Mouse (Mus musculus) thymus, adult 18-20 months (tissue): Measurements from ENCODE around the gene Trim7.
"Not testable (repeated sequence)": the region's sequence is repeated elsewhere in the genome, so short reads cannot be mapped to it uniquely, and the experiment has no call there.

Source experiments
- DNase-seq, 2 experiments: peaks; one replicate each; pipeline ENCODE4 v3.0.0; 2022; ENCODE audit warnings: mixed read lengths in 2 of 2

Gene Trim7

GRCm38 (mm10) chr11:48827926-48828325 lies 2.0 kb downstream of the Trim7 start:
- no peak for DNase-seq

GRCm38 (mm10) chr11:48830279-48830678 lies 4.3 kb downstream of the Trim7 start:
- no peak for DNase-seq

GRCm38 (mm10) chr11:48831273-48831672 lies 5.3 kb downstream of the Trim7 start:
- no peak for DNase-seq

- DNase-seq: no peak
These were observed 7.3 kb downstream of the Trim7 start for GRCm38 (mm10) chr11:48833078-48833730.

- DNase-seq: peak; percentile 77 to 89
These were observed 8.0 kb downstream of the Trim7 start for GRCm38 (mm10) chr11:48833731-48834639.

- no peak for DNase-seq
These were observed 10.0 kb downstream of the Trim7 start for GRCm38 (mm10) chr11:48835923-48836322.

GRCm38 (mm10) chr11:48836990-48837309 lies 11.0 kb downstream of the Trim7 start:
- no peak for DNase-seq

- DNase-seq: peak; percentile 33 to 39
These were observed 11.6 kb downstream of the Trim7 start for GRCm38 (mm10) chr11:48837310-48838180.

- DNase-seq: no peak
These were observed 12.3 kb downstream of the Trim7 start for GRCm38 (mm10) chr11:48838181-48838797.

GRCm38 (mm10) chr11:48838879-48839680 lies 13.1 kb downstream of the Trim7 start:
- no peak for DNase-seq

GRCm38 (mm10) chr11:48840805-48841204 lies 14.9 kb downstream of the Trim7 start:
- DNase-seq: no peak

- no peak for DNase-seq
These were observed 15.3 kb downstream of the Trim7 start for GRCm38 (mm10) chr11:48841213-48841612.

GRCm38 (mm10) chr11:48842378-48842792 lies 16.4 kb downstream of the Trim7 start:
- no peak for DNase-seq

- DNase-seq: no peak
These were observed 17.3 kb downstream of the Trim7 start for GRCm38 (mm10) chr11:48843202-48843601.

GRCm38 (mm10) chr11:48844309-48844708 lies 18.4 kb downstream of the Trim7 start:
- DNase-seq: no peak

- DNase-seq: no peak
These were observed 19.4 kb downstream of the Trim7 start for GRCm38 (mm10) chr11:48845244-48845815.

- not testable (repeated sequence) for DNase-seq
These were observed 20.4 kb downstream of the Trim7 start for GRCm38 (mm10) chr11:48846362-48846761.

GRCm38 (mm10) chr11:48846881-48847280 lies 20.9 kb downstream of the Trim7 start:
- no peak for DNase-seq

GRCm38 (mm10) chr11:48850240-48850639 lies 24.3 kb downstream of the Trim7 start:
- no peak for DNase-seq

- DNase-seq: no peak
These were observed 25.5 kb downstream of the Trim7 start for GRCm38 (mm10) chr11:48851270-48851995.

GRCm38 (mm10) chr11:48852190-48852589 lies 26.2 kb downstream of the Trim7 start:
- no peak for DNase-seq
